Mouse (Mus musculus) cerebellum, postnatal 10 days (tissue): ENCODE results near the gene Rab8b.

Experiments
- DNase-seq, 2 experiments: peaks; one replicate each; pipeline ENCODE4 v3.0.0; 2021; ENCODE audit warnings: mixed read lengths in 2 of 2

The Rab8b gene

DNA sequence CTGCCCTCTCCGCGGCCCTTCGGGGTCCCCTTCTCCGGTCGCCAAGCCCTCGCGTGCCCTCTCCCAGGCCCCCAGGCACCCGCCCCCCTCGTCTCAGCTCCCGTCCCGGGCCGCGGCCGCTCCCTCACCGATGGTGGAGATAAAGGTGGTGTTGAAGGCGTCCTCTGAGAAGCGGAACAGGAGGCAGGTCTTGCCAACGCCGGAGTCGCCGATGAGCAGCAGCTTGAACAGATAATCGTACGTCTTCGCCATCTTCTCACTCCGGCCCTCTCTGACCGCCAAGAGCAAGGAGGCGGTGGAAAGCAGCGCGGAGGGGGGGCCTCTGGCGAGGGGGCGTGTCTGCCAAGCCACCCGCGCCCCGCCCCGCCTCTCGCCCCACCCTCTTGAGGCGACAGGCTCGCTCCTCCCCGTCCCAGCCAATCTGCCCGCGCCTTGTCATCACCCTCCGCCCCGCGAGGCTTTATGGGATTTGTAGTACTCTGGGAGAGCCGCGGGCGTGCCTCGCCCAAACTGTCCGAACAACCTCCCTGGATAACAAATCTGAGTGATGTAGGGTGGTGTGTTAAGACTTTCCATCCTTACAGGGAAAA, at the start of gene Rab8b:
Gene Rab8b (minus strand): TSS at position 306 of the 590 bp plus-strand sequence.
- peak; percentile 100 for DNase-seq

- DNase-seq: no peak
Observed at GRCm38 (mm10) chr9:66967492-66967891, 48.0 kb upstream of the Rab8b start.

DNA sequence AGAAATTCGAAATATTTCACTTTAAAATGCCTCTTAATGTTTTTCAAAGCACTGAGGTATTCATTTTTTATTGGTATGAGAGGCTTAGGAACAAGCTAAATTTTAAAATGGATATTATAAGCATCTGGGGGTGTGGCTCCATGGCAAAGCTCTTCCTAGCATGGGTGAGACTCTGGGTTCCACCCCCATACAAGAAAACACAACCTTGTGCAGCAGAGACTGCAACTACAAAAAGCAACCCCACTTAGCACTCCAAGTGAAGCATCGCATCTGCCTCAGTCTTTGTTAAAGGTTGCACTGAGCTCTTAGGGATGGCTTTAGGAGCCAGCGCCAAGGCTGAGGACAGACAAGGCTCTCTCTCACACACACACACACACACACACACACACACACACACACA, 42.0 kb upstream of the Rab8b start:
- no peak for DNase-seq

DNA sequence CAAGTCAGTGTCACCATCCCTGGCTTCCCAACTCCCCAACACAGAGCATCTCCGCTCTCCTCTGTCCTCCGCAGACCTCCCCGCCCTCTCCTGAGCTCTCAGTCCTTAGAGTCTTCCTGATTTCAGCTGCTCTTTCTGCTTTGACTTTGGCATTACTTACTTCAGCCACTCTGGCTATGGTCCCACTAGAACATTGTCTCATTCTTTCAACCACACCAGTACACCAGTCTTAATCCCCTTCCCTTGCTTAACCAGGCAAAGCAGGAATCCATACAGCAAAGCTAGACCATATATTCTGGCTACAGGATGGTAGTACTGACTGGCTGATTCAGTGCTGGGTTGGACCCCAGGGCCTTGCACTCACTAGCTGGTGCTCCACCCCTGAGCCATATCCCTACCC, 38.0 kb upstream of the Rab8b start:
- DNase-seq: no peak

DNA sequence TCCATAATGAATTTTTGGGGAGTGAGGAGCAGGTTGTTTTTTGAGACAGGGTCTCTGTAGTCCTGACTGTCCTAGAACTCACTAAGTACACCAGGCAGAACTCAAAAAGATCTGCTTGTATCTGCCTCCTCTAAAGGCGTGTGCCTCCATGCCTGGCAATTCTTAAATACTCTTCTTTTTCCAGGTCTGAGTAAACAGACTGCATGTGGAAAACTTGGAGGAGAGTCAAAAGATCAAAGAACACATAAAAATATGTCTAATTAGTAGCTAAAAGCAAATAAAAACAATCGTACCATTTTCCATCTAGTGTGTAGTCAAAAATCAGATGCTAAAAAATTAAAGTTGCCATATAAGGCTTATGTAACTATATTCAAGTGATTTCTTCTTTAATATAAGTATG, 33.4 kb upstream of the Rab8b start:
- DNase-seq: no peak

DNA sequence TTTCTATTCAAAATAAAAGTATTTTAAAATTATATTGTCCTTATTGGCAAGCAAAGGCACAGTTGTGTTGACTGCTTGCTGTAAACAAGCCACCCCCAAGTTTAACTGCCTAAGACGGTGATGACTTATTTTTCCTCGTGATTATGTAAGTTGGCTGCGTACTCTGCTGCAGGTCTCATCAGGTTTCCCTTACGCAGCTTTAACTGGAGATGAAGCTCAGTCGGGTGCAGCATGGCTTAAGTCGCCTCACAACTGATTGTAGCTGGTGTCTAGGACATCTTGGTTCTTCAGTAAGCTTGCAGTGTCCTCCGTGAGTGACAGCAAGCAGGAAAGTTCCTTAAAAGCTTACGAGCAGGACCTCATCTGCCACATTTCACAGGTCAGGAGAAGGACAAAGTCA, 32.8 kb upstream of the Rab8b start:
- no peak for DNase-seq

DNA sequence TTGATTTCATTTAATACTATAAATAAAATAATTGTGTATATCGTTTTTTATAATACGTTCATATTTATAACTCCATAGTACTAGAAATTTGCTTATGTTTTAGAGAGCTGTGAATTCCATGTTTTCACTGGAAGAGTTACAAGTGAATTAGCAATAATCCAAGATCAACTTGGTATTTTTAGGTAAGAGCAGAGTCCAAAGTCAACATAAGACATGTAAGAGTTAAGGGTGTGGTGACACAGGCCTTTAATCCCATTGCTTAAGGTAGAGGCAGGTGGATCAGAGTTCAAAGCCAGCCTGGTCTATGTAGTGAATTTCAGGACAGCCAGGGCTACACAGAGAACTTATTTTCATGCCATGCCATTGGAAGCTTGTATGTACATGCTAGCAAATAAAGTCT, 29.0 kb upstream of the Rab8b start:
- no peak for DNase-seq

- DNase-seq: peak; percentile 96 to 98
Observed at GRCm38 (mm10) chr9:66945647-66946641, 26.5 kb upstream of the Rab8b start, which contains the start of gene Rps27l. Rps27l (plus strand) TSS chr9:66946086.

- DNase-seq: no peak
Observed at GRCm38 (mm10) chr9:66945161-66945560, 25.7 kb upstream of the Rab8b start.

GRCm38 (mm10) chr9:66938836-66939235, 19.3 kb upstream of the Rab8b start:
- peak; percentile 73 to 86 for DNase-seq

DNA sequence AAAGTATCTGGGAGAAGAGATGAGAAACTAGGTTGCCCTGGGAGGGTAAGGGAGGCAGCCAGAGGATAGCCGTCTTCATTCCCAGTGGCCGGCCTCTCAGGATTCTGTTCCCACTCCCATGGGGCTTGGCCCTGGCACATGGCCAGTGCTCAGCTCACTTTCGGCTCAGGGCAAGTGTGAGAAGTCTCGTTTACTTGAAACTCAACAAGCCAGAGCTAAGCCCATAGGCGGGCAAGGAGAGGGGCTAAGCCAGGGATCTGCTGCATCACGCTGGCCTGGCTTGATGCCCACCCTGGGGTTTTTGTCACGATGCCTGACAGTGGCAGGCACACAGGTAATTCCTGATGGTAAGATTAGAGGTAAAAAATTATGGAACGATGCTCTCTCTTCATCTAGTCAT, 18.0 kb upstream of the Rab8b start:
- peak; percentile 57 to 62 for DNase-seq

DNA sequence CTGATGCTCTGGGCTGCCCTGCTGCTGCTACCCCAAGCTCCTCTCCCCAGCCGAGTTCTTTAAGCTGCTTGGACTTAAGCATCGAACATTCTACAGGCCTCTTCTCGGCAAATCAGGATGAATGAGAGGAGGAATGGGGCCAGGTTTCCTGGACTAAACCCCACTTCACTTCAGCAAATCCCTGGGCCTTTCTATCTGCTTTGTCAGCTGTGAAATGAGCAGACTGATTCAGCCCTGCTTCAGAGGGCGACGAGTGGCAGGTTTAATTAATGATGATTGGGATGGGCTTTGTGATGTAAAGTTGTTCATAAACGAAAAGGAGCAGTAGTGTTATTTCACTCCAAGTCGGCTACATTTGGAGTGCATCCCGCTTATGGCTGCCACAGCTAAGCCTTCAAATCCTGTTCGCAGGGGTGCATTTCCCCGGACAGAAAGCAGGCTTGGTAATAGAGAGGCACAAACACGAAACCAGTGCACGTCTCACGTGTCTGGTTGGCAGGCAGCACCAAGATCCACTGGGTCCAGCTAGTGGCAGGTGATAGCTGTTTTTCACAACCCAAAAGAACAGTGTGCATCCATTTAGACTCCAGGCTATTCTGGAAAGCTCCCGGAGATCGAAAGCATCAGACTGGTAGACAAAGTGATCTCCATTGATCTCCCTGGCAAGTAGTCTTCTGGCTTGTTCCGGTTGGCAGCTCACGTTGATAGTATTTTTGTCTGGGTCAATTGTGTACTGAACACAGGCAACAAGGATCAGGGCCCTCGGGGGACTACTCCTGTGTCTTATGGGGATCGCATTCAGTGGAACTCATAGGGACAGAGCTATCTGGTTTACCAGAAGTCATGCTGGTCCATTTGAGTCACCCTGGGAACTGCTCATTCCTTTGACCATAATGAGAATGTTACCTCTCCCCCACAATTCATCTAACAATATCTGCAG, 14.7 kb upstream of the Rab8b start:
- peak; percentile 32 to 41 for DNase-seq

GRCm38 (mm10) chr9:66930351-66930750, 10.9 kb upstream of the Rab8b start:
- DNase-seq: no peak

DNA sequence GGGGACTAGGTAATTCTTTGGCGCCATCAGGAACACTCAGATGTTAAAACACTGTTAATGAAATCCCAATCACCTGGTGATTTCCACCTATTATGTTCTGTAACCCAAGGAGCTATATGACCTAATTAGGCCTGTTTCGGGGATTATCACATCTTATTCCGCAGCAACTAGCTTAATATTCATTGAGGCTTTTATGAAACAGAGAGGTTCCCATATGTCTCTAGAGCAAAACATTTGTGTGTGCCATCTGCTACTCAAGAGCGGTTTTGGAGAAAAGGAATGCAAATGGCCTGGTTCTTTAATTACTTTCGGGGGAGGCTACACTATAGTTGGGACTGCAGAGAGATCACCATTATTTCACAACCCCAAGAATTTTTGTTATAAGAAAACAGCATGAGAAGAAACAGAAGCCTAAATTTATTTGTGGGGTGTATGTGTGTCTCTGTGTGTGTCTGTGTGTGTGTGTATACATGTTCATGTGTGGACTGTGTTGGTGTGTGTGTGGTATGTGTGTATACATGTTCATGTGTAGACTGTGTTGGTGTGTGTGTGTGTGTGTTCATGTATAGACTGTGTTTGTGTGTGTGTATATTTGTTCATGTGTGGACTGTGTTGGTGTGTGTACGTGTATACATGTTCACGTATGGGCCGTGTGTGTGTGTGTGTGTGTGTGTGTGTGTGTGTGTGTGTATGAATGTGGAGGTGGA, 8.4 kb upstream of the Rab8b start:
- DNase-seq: no peak

GRCm38 (mm10) chr9:66925853-66926252, 6.4 kb upstream of the Rab8b start:
- DNase-seq: no peak

DNA sequence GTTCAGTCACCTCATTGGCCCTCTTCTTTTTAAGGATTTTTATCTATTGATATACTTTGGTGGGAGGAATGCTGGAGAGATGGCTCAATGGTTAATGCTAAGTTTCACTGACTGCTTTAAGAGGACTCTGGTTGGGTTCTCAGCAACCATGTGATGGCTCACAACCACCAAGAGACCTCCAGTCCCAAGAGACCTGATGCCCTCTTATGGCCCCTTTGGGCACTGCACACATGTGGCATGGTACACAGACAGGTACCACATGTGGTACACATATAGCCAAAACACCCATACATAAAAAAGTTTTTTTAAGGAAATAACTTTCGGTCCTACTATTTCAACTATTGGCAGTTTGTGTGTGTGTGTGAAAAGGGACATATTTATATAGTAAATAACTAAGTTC, 2.6 kb upstream of the Rab8b start:
- DNase-seq: peak; percentile 34 to 43

GRCm38 (mm10) chr9:66920488-66921279, 1.2 kb upstream of the Rab8b start:
- no peak for DNase-seq

DNA sequence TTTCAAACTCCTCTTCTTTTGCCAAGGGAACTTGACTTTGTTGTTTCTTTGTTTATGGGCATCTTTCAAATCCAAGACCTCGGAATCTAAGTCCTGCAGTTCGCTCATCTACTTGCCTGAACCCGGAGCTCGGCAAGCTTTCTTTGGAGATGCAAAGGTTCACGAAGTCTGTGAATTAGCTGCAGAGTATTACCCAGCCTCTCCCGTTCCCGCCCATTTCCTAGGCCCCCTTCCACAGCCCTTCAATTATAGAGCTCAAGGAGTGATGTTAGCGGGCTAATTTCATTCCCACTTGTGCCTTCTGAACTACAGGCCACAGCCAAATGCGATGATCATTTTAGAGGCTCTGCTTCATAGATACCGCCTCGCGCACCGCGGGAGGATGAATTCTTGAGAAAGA, 494 bp upstream of the Rab8b start:
- peak; percentile 37 to 47 for DNase-seq

- DNase-seq: peak in 1 of 2 experiments; percentile 38
Observed at GRCm38 (mm10) chr9:66918672-66919330, 686 bp downstream of the Rab8b start.

DNA sequence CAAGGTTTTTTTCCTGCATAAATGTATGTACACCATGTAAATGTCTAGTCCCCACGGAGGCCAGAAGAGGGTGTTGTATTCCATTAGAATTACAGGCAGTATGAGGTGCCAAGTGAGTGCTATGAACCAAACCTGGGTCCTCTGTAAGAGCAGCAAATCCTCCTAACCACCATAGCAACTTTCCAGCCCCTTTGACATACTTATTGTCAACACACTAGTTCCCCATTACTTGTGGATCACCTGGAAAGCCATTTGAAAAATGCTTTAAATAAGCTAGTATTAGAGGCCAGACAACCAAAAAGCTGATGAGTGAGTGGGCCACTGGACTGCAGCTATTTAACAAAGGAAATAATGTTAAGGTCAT, 1.6 kb downstream of the Rab8b start:
- peak in 1 of 2 experiments; percentile 20 for DNase-seq
